Comparison of ENCODE assay signal across 8 mouse cellular contexts in the genomic region with DNA sequence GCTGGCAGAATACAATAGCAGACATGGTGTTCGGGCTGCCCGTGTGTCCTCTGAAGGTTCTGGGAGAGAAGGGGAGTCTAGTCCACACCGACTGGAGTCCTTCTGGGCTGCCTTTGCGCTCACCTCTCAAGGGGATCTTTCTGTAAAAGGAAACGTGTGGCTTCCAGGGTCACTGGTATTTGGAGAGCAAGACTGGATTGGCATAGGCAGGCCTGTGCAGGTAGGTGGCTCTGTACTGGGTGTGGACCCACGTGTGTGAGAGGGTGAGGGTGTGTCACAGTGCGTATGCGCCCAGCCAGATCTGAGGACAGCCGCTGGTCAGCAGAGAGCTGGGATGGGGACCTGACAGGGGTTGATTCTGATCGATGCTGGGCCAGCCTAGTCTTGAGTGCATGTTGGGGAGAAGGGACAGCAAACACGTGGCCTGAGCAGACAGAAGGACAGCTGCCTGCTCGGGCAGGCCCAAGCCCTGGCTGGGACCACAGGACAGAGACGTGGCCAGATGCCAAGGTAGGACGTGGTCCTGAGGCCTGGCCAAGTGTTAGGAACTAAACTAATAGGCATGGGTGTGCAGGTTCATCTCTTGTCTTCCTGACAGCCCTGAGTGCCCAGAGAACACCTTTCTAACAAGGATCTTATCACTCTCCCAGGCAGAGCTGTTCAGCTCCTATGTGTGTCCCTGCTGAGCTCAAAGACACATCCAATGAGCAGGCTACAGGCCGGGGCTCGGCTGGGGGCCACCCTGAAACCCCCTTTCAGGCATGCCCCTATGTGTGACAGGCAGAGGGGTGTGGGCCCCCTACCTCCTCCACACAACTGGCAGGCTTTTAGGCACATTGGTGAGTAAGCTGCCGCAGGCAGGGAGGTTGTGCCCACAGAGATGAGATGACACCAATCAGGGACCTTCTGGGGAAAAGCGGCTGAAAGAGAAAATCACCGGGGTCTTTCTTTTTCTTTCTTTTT. TPM values are rescaled to one million over a fixed set of nuclear protein-coding genes. Genes with fewer than 3 reads are reported as not detected.
DNase-seq lines count a peak whose midpoint lies in the region; ATAC-seq and TF ChIP-seq lines count a peak whose summit lies in the region.

No protein-coding gene starts in this region.

- no peaks in the 10 kb centered on the region for H3K36me3 ChIP-seq in limb, embryonic 10.5 days
- no peaks in the 10 kb centered on the region for H3K36me3 ChIP-seq in midbrain, postnatal 0 days (ENCODE audit: insufficient read depth, low read length)

- H3K9ac ChIP-seq in midbrain, postnatal 0 days (replicated peaks; ENCODE audit: low read length, poor library complexity, severe bottlenecking), result peak overlapping the region; percentile 62

- peaks cover 42% of the 10 kb centered on the region for H3K4me1 ChIP-seq in limb, embryonic 10.5 days
- H3K4me1 ChIP-seq in midbrain, postnatal 0 days (ENCODE audit: insufficient read depth, low read length), result peaks cover 23% of the 10 kb centered on the region

- peaks cover 58% of the 10 kb centered on the region for H3K27me3 ChIP-seq in limb, embryonic 10.5 days (ENCODE audit: low read depth, poor library complexity, severe bottlenecking)
- H3K27me3 ChIP-seq in midbrain, postnatal 0 days (ENCODE audit: insufficient read depth, low read length), result no peaks in the 10 kb centered on the region

- WGBS in limb, embryonic 10.5 days, result 45% methylated on average over 19 of the region's 19 CpGs
- 33% methylated on average over 19 of the region's 19 CpGs for WGBS in midbrain, postnatal 0 days

- H3K4me3 ChIP-seq in limb, embryonic 10.5 days, result peak overlapping the region; percentile 53
- H3K4me3 ChIP-seq in midbrain, postnatal 0 days (ENCODE audit: low read depth, low read length), result peak overlapping the region; percentile 50

- peak overlapping the region; percentile 79 for H3K4me2 ChIP-seq in midbrain, postnatal 0 days (ENCODE audit: low read depth, low read length, poor library complexity, severe bottlenecking)

- intact Hi-C loops in heart, postnatal 10 days (cut with DNase I), result no loop called here

- H3K9me3 ChIP-seq in limb, embryonic 10.5 days (replicated peaks), result no peaks in the 10 kb centered on the region
- H3K9me3 ChIP-seq in midbrain, postnatal 0 days (ENCODE audit: low read length), result no peaks in the 10 kb centered on the region

- peak; percentile 47 for ATAC-seq in midbrain, postnatal 0 days (ENCODE audit: low FRiP score)

- TF ChIP-seq CTCF in midbrain, postnatal 0 days (IDR thresholded peaks at IDR 0.05), result peak; percentile 43

- peak; percentile 67 for DNase-seq in kidney, adult 11 months
- DNase-seq in kidney, adult 9 months, result no peak
- peak; percentile 22 to 31 for DNase-seq in cerebellum, postnatal 25 days
- peak; percentile 59 to 78 for DNase-seq in heart, postnatal 10 days
- no peak for DNase-seq in limb, embryonic 10.5 days (ENCODE audit: low spot score)
- DNase-seq in midbrain, postnatal 0 days (ENCODE audit: low spot score), result no peak
- DNase-seq in T-cell, adult 2 months (ENCODE audit: low spot score), result no peak
- DNase-seq in spleen, postnatal 36 days (ENCODE audit: low spot score in 2 of 2), result no peak

- 0 out of 2 replicates have a peak overlapping the region, but pooled peaks have one; percentile 26 for H3K27ac ChIP-seq in limb, embryonic 10.5 days
- peak overlapping the region; percentile 88 for H3K27ac ChIP-seq in midbrain, postnatal 0 days (ENCODE audit: low read depth, low read length)

RNA-seq across cellular contexts. Expression of gene Pak6, which starts 1.0 kb away (rescaled TPM):
- 10 to 100 TPM; 13.5 to 15.3 TPM for total RNA-seq in heart, postnatal 10 days (2021)
- polyA plus RNA-seq in limb, embryonic 10.5 days (2016; fragmentation: Nextera tagmentation; extraction: Ambion mirVana), result 0.65 and 0.75 TPM in 2 replicates
- 107 and 120 TPM in 2 replicates for total RNA-seq in midbrain, postnatal 0 days (2014; rRNA removed)
- 65.5 and 66.1 TPM in 2 replicates for polyA plus RNA-seq in midbrain, postnatal 0 days (2015; fragmentation: Nextera tagmentation; extraction: Ambion mirVana)

RNA-seq across cellular contexts. Expression of gene Ankrd63, which starts 39.7 kb away (rescaled TPM):
- total RNA-seq in heart, postnatal 10 days (2021), result 1 to 10 TPM in 1 of 2 experiments, under 1 TPM in 1; 0.64 to 1.7 TPM
- not detected in 2 replicates for polyA plus RNA-seq in limb, embryonic 10.5 days (2016; fragmentation: Nextera tagmentation; extraction: Ambion mirVana)
- total RNA-seq in midbrain, postnatal 0 days (2014; rRNA removed), result 0.22 TPM in 1 of 2 replicates, not detected in the other
- polyA plus RNA-seq in midbrain, postnatal 0 days (2015; fragmentation: Nextera tagmentation; extraction: Ambion mirVana), result 0.04 TPM in 1 of 2 replicates, not detected in the other

Comparison
In these comparisons a context has a peak if more than half of its experiments do, and no peak if none do; other contexts are left out.
1. DNase-seq: peak in kidney, adult 11 months (single experiment), cerebellum, postnatal 25 days (2 of 2) and heart, postnatal 10 days (2 of 2); none in kidney, adult 9 months (single experiment), limb, embryonic 10.5 days (single experiment), midbrain, postnatal 0 days (single experiment), T-cell, adult 2 months (single experiment) and spleen, postnatal 36 days (0 of 2).